Mouse (Mus musculus) intestine, postnatal 0 days (tissue): Measurements from ENCODE around the gene Alkbh4. TPM values are rescaled to one million over a fixed set of nuclear protein-coding genes. Genes with fewer than 3 reads are reported as not detected.

Source experiments
- ATAC-seq: fragments of 200-750 bp; cut with Nextera tagmentation; 2 replicates; pipeline ENCODE4 v1.8.0; 2017; ENCODE audit warnings: mild to moderate bottlenecking, moderate TSS enrichment, moderate library complexity
- H3K27ac ChIP-seq: fragments of 300-500 bp; sonication (generic); 2 replicates; pipeline ENCODE4 v1.5.1; 2014; ENCODE audit warnings: mild to moderate bottlenecking, low read depth, low read length, moderate library complexity
- H3K27me3 ChIP-seq: fragments of 300-500 bp; sonication (generic); replicated peaks from 2 replicates; pipeline ENCODE4 v1.6.1; 2014; ENCODE audit warnings: low read length, mixed read lengths; ENCODE audit not compliant: control insufficient read depth, insufficient read depth
- H3K36me3 ChIP-seq: fragments of 300-500 bp; sonication (generic); 2 replicates; pipeline ENCODE4 v1.6.1; 2014; ENCODE audit warnings: mild to moderate bottlenecking, moderate library complexity; ENCODE audit not compliant: control insufficient read depth, insufficient read depth
- H3K4me1 ChIP-seq: fragments of 300-500 bp; sonication (generic); replicated peaks from 2 replicates; pipeline ENCODE4 v1.6.1; 2014; ENCODE audit warnings: antibody characterized with exemption, low read length, mixed read lengths; ENCODE audit not compliant: control insufficient read depth, insufficient read depth
- H3K4me2 ChIP-seq: fragments of 300-500 bp; sonication (generic); replicated peaks from 2 replicates; pipeline ENCODE4 v1.6.1; 2014; ENCODE audit warnings: low read depth, mild to moderate bottlenecking, moderate library complexity
- H3K4me3 ChIP-seq: fragments of 300-500 bp; sonication (generic); 2 replicates; pipeline ENCODE4 v1.5.1; 2014; ENCODE audit warnings: low read depth, low read length
- H3K9ac ChIP-seq: fragments of 300-500 bp; sonication (generic); 2 replicates; pipeline ENCODE4 v1.6.1; 2014; ENCODE audit warnings: mild to moderate bottlenecking, low read depth, low read length
- H3K9me3 ChIP-seq: fragments of 300-500 bp; sonication (generic); 2 replicates; pipeline ENCODE4 v1.6.1; 2016; ENCODE audit warnings: mixed run types; ENCODE audit not compliant: control insufficient read depth
- CTCF ChIP-seq: sonication (generic); IDR thresholded peaks from 2 replicates; pipeline ENCODE4 v1.5.1; 2016; ENCODE audit warnings: low read depth, mild to moderate bottlenecking, control low read depth, antibody characterized with exemption, moderate library complexity
- WGBS: fragments of 180-500 bp; shearing (Covaris S2); extraction: QIAGEN DNeasy Blood & Tissue Kit; methylation state at CpG from one replicate; pipeline ENCODE4 v1.1.7; 2014; 5-methylcytosine and 5-hydroxymethylcytosine counted together
- polyA plus RNA-seq: library from polyadenylated mRNA; unstranded; fragments of >200 nt; fragmentation: Nextera tagmentation; extraction: Ambion mirVana; gene quantifications from 2 replicates; pipeline ENCODE4 v1.2.1, GENCODE M21; 2015

Gene Alkbh4
- 11.0 and 12.6 TPM in 2 replicates for polyA plus RNA-seq

GRCm38 (mm10) chr5:136135571-136136291 lies at the start of gene Alkbh4, which contains the start of gene Lrwd1:
TSS of gene Alkbh4 (plus strand) at chr5:136136146.
TSS of gene Lrwd1 (minus strand) at chr5:136136074.
- H3K9me3 ChIP-seq: no peaks in the 10 kb centered on the region
- H3K4me1 ChIP-seq: no peaks in the 10 kb centered on the region
- WGBS: under 1% methylated on average over 60 of the region's 60 CpGs
- H3K9ac ChIP-seq: peak within 1 kb of the TSS; percentile 76
- no peaks in the 10 kb centered on the region for H3K27me3 ChIP-seq
- H3K36me3 ChIP-seq: peaks cover 37% of the 10 kb centered on the region
- peak within 1 kb of the TSS; percentile 78 for H3K4me3 ChIP-seq
- H3K27ac ChIP-seq: peak within 1 kb of the TSS; percentile 61
- ATAC-seq: peak; percentile 91
- peak; percentile 90 for TF ChIP-seq CTCF
- H3K4me2 ChIP-seq: peak within 1 kb of the TSS; percentile 83

DNA sequence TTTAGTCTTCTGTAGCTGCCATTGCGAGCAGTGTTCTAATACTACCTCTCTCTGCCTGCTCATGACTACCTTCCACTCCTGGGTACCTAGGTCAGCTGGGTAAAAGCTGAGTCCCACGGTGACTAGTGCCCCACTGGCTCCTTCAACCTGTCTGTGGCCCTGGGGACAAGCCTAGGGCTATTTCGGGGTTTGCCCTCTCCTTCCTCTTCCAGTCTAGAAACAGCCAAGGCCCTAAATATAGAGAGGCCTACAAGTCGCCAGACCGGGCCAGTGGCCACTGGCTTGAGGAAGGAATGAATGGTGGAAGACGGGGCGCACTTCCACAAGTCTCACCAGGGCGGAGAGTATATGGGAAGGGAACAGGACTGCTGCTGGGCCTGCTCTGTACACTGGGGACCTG lies 49.7 kb upstream of the Alkbh4 start:
- no peak for ATAC-seq
- TF ChIP-seq CTCF: no peak
- no peaks in the 10 kb centered on the region for H3K9me3 ChIP-seq
- 89% methylated on average over 8 of the region's 8 CpGs for WGBS
- H3K27ac ChIP-seq: no peak overlapping the region
- H3K36me3 ChIP-seq: peaks cover 10% of the 10 kb centered on the region; the same call in 1 of the 2 replicates
- no peak overlapping the region for H3K4me3 ChIP-seq
- H3K27me3 ChIP-seq: no peaks in the 10 kb centered on the region
- H3K9ac ChIP-seq: no peak overlapping the region
- no peak overlapping the region for H3K4me2 ChIP-seq
- H3K4me1 ChIP-seq: peaks cover 7% of the 10 kb centered on the region

DNA sequence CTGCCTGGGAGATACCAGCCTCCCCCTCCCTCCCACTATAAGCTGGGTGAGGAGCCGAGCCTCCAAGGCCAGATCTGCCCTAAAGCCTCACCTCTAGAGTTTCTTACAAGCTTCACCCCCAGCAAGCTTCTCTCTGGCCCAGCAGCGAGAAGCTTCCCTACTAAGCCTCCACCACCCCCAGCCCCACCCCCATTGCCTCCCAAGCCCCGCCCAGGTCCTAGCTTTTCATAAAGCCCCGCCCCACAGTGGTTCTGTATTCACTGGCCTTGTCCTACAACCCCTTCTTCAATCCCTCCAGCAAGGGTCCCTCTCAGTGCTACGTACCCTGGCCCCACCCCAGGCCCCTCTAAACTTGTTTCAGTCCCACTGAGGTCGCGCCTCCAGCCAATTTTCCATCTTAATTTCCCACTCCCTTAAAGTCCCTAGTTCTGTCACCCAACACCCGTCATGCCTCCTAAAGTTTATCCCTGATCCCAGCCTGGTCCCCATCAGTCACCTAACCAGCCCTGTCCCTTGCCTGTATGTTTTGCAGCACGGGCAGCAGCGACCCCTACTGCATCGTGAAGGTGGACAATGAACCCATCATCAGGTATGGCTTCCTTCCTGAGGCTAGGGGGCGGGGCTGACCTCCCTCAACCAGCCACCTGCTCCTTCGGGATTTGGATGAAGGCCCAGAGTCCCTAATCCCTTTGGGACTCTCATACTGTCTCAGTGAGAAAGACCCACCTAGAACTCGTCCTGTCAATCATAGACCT lies 46.9 kb upstream of the Alkbh4 start:
- WGBS: 38% methylated on average over 14 of the region's 14 CpGs
- Histone ChIP-seq H3K9ac (no peak overlapping the region), H3K27ac (no peak overlapping the region), H3K4me3 (no peak overlapping the region), H3K9me3 (no peaks in the 10 kb centered on the region), H3K36me3 (peaks cover 14% of the 10 kb centered on the region; the same call in 1 of the 2 replicates), H3K27me3 (no peaks in the 10 kb centered on the region), H3K4me1 (peaks cover 7% of the 10 kb centered on the region), H3K4me2 (no peak overlapping the region)
- TF ChIP-seq CTCF: peak; percentile 65
- ATAC-seq: no peak

GRCm38 (mm10) chr5:136091927-136092326 lies 44.0 kb upstream of the Alkbh4 start:
- Histone ChIP-seq H3K4me3 (no peak overlapping the region), H3K4me2 (no peak overlapping the region), H3K27me3 (no peaks in the 10 kb centered on the region), H3K27ac (no peak overlapping the region), H3K9me3 (no peaks in the 10 kb centered on the region), H3K36me3 (peaks cover 14% of the 10 kb centered on the region; the same call in 1 of the 2 replicates), H3K9ac (no peak overlapping the region), H3K4me1 (no peaks in the 10 kb centered on the region)
- no peak for ATAC-seq
- TF ChIP-seq CTCF: no peak
- WGBS: 75% methylated on average over 5 of the region's 5 CpGs

DNA sequence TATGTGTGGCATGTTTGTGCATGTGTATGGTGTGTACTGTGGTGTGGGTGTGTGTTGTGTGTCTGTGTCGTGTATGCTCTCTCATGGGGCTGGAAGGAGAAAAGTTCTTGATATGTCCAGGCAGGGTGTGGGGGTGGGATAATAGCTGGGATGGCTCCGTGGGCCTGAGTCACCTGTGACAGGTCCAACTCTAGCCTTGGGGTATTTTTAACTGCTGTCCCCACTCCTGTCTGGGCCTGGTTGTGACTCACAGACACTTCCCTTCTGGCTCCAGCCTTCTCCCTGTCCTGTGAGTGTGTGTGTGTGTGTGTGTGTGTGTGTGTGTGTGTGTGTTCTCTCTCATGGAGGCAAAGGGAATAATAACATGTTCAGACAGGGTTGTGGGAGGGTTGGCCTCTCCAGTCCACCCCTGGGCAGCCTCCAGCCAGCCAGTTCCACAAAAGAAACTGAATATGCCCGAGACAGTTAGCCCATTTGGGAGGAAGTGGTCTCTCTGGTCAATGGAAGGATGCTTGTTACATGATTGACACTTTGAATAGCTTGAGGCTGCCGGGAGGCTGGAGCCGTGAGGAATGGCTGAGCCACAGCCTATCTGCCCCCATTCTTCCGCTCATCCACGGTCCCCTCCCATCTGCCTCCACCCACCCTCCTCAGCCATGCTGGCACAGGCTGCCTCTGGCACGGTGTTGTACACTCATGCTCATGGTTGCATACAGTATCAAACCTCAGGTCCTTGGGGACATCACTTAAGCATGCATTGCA lies 41.5 kb upstream of the Alkbh4 start:
- WGBS: 78% methylated on average over 8 of the region's 8 CpGs

DNA sequence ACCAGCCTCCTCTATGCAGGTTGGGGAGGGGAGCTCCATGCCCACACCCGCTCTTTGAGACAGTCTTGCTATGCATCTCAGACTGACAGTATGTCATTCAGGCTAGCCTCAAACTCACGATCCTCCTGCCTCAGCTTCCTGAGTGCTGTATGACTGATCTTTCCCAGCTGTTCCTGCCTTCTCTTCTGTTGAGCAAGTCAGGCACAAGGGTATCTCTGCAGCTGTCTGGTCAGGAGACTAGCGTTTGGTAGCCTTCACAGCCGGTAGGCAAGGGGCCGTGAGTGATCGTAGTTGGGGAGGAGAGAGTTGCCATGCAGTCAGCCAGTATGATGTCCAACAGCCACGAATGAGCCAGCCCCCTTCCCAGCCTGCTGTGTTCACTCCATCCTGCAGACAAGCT lies 40.9 kb upstream of the Alkbh4 start:
- TF ChIP-seq CTCF: no peak
- Histone ChIP-seq H3K9ac (no peak overlapping the region), H3K9me3 (no peaks in the 10 kb centered on the region), H3K27ac (no peak overlapping the region), H3K4me3 (no peak overlapping the region), H3K27me3 (no peaks in the 10 kb centered on the region), H3K4me1 (no peaks in the 10 kb centered on the region), H3K4me2 (no peak overlapping the region), H3K36me3 (peaks cover 14% of the 10 kb centered on the region; the same call in 1 of the 2 replicates)
- 81% methylated on average over 7 of the region's 7 CpGs for WGBS
- no peak for ATAC-seq

More for the DNA sequence above, 41.5 kb upstream of the Alkbh4 start:
- peaks cover 14% of the 10 kb centered on the region; the same call in 1 of the 2 replicates for H3K36me3 ChIP-seq
- no peaks in the 10 kb centered on the region for H3K9me3 ChIP-seq
- no peak overlapping the region for H3K9ac ChIP-seq
- ATAC-seq: no peak
- H3K27ac ChIP-seq: no peak overlapping the region
- no peaks in the 10 kb centered on the region for H3K4me1 ChIP-seq
- TF ChIP-seq CTCF: no peak
- no peak overlapping the region for H3K4me3 ChIP-seq
- H3K4me2 ChIP-seq: no peak overlapping the region
- H3K27me3 ChIP-seq: no peaks in the 10 kb centered on the region
